Mouse (Mus musculus) 3T3-L1 (cell line): ENCODE measurements at regions not wholly inside any gene's neighbourhood (a gene's known extent, or its start where the extent isn't known, plus 50 kb on each side); places are given as distances from the start of the nearest gene placed in this dataset.
"Not testable (repeated sequence)": the region's sequence is repeated elsewhere in the genome, so short reads cannot be mapped to it uniquely, and the experiment has no call there.

Experiments
- DNase-seq: peaks from one replicate; pipeline ENCODE4 v3.0.0-alpha.2; 2015; ENCODE audit warnings: low read depth, low spot score

GRCm38 (mm10) chr13:118055546-118055945 is 330.9 kb upstream of the B430218F22Rik start:
- not testable (repeated sequence) for DNase-seq

- peak; percentile 4 for DNase-seq
Measured at GRCm38 (mm10) chr13:118065518-118065917, 320.9 kb upstream of the B430218F22Rik start.

- no peak for DNase-seq
Measured at GRCm38 (mm10) chr13:118068038-118068437, 318.4 kb upstream of the B430218F22Rik start.

GRCm38 (mm10) chr13:118086306-118086705 is 300.1 kb upstream of the B430218F22Rik start:
- no peak for DNase-seq

GRCm38 (mm10) chr13:118086966-118087365 is 299.5 kb upstream of the B430218F22Rik start:
- no peak for DNase-seq

GRCm38 (mm10) chr13:118088100-118088499 is 298.3 kb upstream of the B430218F22Rik start:
- DNase-seq: no peak

- no peak for DNase-seq
Measured at GRCm38 (mm10) chr13:118095174-118095573, 291.3 kb upstream of the B430218F22Rik start.
